Mouse (Mus musculus) hindbrain, embryonic 14.5 days (tissue): ENCODE data around the gene Tbc1d12. TPM values are rescaled to one million over a fixed set of nuclear protein-coding genes. Genes with fewer than 3 reads are reported as not detected.

Source experiments
- ATAC-seq: fragments of 200-750 bp; cut with Nextera tagmentation; 2 replicates; pipeline ENCODE4 v1.8.0; 2017; ENCODE audit warnings: moderate number of reproducible peaks, mild to moderate bottlenecking, moderate TSS enrichment, moderate library complexity; ENCODE audit not compliant: low FRiP score
- DNase-seq: peaks from one replicate; pipeline ENCODE4 v3.0.0-alpha.2; 2015; ENCODE audit warnings: low spot score
- H3K27ac ChIP-seq: fragments of 300-500 bp; sonication (generic); 2 replicates; pipeline ENCODE4 v1.5.1; 2014; ENCODE audit warnings: mild to moderate bottlenecking, moderate library complexity
- H3K27me3 ChIP-seq: fragments of 300-500 bp; sonication (generic); 2 replicates; pipeline ENCODE4 v1.6.1; 2014; ENCODE audit warnings: mild to moderate bottlenecking, low read length, mixed read lengths; ENCODE audit not compliant: control insufficient read depth, insufficient read depth
- H3K36me3 ChIP-seq: fragments of 300-500 bp; sonication (generic); replicated peaks from 2 replicates; pipeline ENCODE4 v1.6.1; 2014; ENCODE audit not compliant: control insufficient read depth, insufficient read depth
- H3K4me1 ChIP-seq: fragments of 300-500 bp; sonication (generic); replicated peaks from 2 replicates; pipeline ENCODE4 v1.6.1; 2014; ENCODE audit warnings: antibody characterized with exemption, low read length, mixed read lengths; ENCODE audit not compliant: control insufficient read depth, insufficient read depth
- H3K4me2 ChIP-seq: fragments of 300-500 bp; sonication (generic); replicated peaks from 2 replicates; pipeline ENCODE4 v1.6.1; 2014; ENCODE audit warnings: mild to moderate bottlenecking, moderate library complexity
- H3K4me3 ChIP-seq: fragments of 300-500 bp; sonication (generic); replicated peaks from 2 replicates; pipeline ENCODE4 v1.5.1; 2014; ENCODE audit warnings: mild to moderate bottlenecking, low read length
- H3K9ac ChIP-seq: fragments of 300-500 bp; sonication (generic); 2 replicates; pipeline ENCODE4 v1.6.1; 2014
- H3K9me3 ChIP-seq: fragments of 300-500 bp; sonication (generic); 2 replicates; pipeline ENCODE4 v1.6.1; 2016; ENCODE audit warnings: low read length; ENCODE audit not compliant: control insufficient read depth
- WGBS: fragments of 180-500 bp; shearing (Covaris S2); extraction: QIAGEN DNeasy Blood & Tissue Kit; methylation state at CpG from one replicate; pipeline ENCODE4 v1.1.7; 2014; 5-methylcytosine and 5-hydroxymethylcytosine counted together
- polyA plus RNA-seq: library from polyadenylated mRNA; unstranded; fragments of >200 nt; fragmentation: Nextera tagmentation; extraction: Ambion mirVana; gene quantifications from 2 replicates; pipeline ENCODE4 v1.2.1, GENCODE M21; 2014

The Tbc1d12 gene
- polyA plus RNA-seq, 1 experiment from 2014 or later, result 8.8 TPM

DNA sequence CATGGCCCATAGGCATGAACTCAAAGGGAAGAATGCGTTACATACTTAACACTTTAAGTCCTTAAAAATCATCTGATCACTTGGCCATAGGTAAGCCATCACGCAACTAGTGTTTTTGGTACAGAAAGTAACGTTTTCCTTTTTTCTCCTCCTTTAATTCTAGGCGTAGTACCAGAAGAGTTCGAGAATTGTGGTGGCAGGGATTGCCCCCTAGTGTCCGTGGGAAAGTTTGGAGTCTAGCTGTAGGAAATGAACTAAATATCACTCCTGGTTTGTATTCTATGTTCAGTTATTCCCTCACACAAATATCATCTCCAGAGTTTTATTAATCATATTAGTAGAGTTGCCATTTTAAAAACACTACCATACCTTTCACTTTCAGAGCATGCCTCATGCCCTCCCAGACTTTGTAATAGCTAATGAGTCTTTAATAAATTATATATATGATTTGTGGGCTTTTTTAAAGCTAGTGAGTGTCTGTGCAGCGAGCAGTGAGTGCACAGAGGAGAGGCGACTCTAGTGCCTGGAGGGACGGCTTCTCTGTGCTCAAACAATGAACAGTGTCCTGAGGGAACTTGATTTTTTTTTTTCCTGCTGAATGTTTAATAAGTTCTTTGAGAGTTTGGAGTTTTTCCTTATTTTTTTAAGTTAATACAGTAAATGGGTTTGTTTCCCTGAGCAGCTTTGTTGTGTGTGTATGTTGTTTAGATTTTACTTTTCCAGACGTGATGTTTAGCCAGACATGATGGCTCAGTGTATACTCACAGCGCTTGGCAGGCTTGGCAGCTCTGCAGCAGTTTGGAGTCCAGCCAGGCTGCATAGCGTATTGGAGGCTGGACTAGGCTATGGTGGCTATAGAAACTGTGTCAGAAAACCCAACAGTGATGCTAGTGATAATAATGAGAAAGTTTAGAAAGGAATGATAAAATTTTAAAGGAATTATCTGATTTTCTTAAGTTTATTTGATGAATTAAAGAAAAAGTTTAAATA, 65.1 kb downstream of the Tbc1d12 start:
- Histone ChIP-seq H3K36me3 (peaks cover 8% of the 10 kb centered on the region), H3K4me1 (no peaks in the 10 kb centered on the region), H3K27me3 (no peaks in the 10 kb centered on the region), H3K4me3 (no peak overlapping the region), H3K27ac (no peak overlapping the region), H3K9ac (no peak overlapping the region), H3K9me3 (no peaks in the 10 kb centered on the region), H3K4me2 (peak overlapping the region; percentile 7; the same call in 1 of the 2 replicates)
- 67% methylated on average over 12 of the region's 12 CpGs for WGBS
- ATAC-seq (peak; percentile 76; the same call in 1 of the 2 replicates), DNase-seq (peak; percentile 83)

DNA sequence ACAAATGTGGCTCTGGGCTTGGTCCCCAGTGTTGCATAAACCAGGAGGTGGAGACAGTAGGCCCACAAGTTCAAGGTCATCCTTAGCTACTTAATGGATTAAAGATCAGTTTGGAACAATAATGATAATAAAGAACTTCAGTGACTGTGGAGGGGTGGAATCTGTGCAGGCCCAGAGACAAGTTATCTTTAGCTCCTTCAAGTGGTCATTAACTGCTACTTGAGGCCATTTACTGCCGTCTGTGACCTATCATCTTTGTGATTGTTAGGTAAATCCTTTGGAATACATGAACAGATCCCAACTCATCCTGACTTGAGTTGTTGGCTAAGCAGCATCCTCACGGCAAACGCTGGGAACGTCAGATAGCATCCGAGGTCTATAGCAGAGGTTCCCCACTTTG, 66.1 kb downstream of the Tbc1d12 start:
- no peak for DNase-seq
- H3K36me3 ChIP-seq, result peaks cover 8% of the 10 kb centered on the region
- no peak overlapping the region for H3K4me2 ChIP-seq
- no peak overlapping the region for H3K4me3 ChIP-seq
- H3K27me3 ChIP-seq, result no peaks in the 10 kb centered on the region
- no peak overlapping the region for H3K27ac ChIP-seq
- no peaks in the 10 kb centered on the region for H3K4me1 ChIP-seq
- 96% methylated on average over 5 of the region's 5 CpGs for WGBS
- H3K9me3 ChIP-seq, result no peaks in the 10 kb centered on the region
- no peak for ATAC-seq
- no peak overlapping the region for H3K9ac ChIP-seq

DNA sequence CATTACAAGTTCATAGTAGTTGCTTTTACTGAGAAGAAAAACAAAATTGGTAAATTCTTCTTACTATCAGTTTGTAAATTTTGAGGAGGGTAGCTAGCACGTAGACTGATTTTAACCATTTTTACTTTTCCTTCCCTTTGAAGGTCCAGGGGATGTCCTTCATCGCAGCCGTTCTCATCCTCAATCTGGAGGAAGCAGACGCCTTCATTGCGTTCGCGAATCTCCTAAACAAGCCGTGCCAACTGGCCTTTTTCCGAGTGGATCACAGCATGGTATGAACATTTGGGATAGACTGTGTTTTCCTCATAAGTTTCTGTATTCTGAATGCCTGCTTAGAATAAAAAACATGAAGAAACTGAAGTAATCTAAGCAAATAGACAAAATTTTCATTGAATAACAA, 77.4 kb downstream of the Tbc1d12 start:
- Histone ChIP-seq H3K27ac (no peak overlapping the region), H3K9me3 (no peaks in the 10 kb centered on the region), H3K36me3 (peaks cover 55% of the 10 kb centered on the region), H3K27me3 (no peaks in the 10 kb centered on the region), H3K4me2 (no peak overlapping the region), H3K4me3 (no peak overlapping the region), H3K4me1 (no peaks in the 10 kb centered on the region), H3K9ac (no peak overlapping the region)
- DNase-seq, result no peak
- WGBS, result 97% methylated on average over 9 of the region's 9 CpGs
- ATAC-seq, result no peak

DNA sequence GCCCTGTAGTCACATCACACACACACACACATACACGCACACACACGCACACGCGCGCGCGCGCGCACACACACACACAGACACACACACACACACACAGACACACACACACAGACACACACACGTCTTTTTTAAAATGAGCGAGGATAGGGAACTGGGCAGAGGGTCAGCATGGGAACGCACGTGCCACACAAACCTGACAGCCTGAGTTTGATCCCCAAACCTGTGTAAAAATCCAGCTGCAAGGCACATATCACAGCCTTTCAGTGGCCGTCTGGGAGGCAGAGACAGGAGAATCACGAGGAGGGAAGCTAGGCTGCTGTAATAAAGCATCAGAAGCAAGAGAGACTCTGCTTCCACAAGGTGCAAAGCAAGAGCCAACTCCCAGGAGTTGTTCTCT, 78.5 kb downstream of the Tbc1d12 start:
- Histone ChIP-seq H3K9me3 (no peaks in the 10 kb centered on the region), H3K9ac (no peak overlapping the region), H3K27ac (no peak overlapping the region), H3K27me3 (no peaks in the 10 kb centered on the region), H3K4me2 (no peak overlapping the region), H3K4me1 (no peaks in the 10 kb centered on the region), H3K4me3 (no peak overlapping the region), H3K36me3 (peaks cover 59% of the 10 kb centered on the region)
- 89% methylated on average over 15 of the region's 15 CpGs for whole genome bisulfite sequencing
- DNase-seq (no peak), ATAC-seq (no peak)

DNA sequence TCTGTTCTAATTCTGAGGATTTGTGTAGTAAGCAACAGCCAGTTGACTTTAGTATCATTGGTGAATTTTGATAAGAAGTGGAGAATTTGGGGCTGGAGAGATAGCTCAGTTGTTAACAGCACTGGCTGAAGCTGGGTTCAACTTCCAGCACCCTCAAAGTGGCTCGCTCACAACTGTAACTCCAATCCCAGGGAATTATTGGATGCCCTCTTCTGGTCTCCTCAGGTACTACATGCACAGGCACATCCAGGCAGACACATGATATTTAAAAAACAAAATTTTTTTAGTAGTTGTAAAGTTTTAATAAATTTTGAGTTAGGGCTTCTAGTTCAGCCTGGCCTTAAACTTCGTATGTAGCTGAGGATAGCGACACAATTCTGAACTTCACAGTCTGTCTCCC, 79.3 kb downstream of the Tbc1d12 start:
- Histone ChIP-seq H3K4me2 (no peak overlapping the region), H3K27ac (no peak overlapping the region), H3K27me3 (no peaks in the 10 kb centered on the region), H3K36me3 (peaks cover 60% of the 10 kb centered on the region), H3K9ac (no peak overlapping the region), H3K4me1 (no peaks in the 10 kb centered on the region), H3K9me3 (no peaks in the 10 kb centered on the region), H3K4me3 (no peak overlapping the region)
- WGBS, result 47% methylated on average over 3 of the region's 3 CpGs
- DNase-seq (peak; percentile 72), ATAC-seq (no peak)

DNA sequence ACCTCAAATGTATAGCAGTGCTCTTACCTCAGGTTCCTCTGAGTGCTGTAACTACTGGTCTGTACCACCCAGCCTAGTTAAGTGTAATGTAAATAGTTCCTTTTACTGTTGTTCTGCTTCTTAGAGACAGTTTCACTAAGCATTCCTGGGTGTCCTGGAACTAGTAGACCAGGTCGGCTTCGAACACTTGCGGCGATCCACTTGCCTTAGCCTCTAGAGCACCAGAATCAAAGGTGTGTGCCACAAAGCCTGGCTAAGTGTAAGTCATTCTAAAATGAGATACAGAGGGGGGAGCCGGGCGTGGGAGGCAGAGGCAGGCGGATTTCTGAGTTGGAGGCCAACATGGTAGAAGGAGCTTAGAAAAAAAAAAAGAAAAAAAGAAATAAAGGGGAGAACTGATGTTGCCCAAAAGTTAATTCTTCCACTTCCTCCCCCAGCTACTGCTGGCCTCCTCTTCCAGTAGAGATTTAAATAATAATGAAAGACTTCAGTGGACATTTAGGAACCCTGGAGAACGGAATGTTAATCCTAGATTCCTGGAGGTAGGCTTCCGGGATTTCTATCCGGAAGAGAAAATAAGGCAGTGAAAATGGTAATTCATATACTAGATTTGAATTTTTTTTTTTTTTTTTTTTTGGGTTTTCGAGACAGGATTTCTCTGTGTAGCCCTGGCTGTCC, 92.2 kb downstream of the Tbc1d12 start:
- WGBS, result 94% methylated on average over 10 of the region's 11 CpGs
- H3K27ac ChIP-seq, result no peak overlapping the region
- H3K9ac ChIP-seq, result no peak overlapping the region
- H3K4me1 ChIP-seq, result peaks cover 14% of the 10 kb centered on the region; the same call in 1 of the 2 replicates
- no peak overlapping the region for H3K4me3 ChIP-seq
- H3K4me2 ChIP-seq, result no peak overlapping the region
- no peaks in the 10 kb centered on the region for H3K27me3 ChIP-seq
- DNase-seq (no peak), ATAC-seq (no peak)
- no peaks in the 10 kb centered on the region for H3K9me3 ChIP-seq
- H3K36me3 ChIP-seq, result no peaks in the 10 kb centered on the region

DNA sequence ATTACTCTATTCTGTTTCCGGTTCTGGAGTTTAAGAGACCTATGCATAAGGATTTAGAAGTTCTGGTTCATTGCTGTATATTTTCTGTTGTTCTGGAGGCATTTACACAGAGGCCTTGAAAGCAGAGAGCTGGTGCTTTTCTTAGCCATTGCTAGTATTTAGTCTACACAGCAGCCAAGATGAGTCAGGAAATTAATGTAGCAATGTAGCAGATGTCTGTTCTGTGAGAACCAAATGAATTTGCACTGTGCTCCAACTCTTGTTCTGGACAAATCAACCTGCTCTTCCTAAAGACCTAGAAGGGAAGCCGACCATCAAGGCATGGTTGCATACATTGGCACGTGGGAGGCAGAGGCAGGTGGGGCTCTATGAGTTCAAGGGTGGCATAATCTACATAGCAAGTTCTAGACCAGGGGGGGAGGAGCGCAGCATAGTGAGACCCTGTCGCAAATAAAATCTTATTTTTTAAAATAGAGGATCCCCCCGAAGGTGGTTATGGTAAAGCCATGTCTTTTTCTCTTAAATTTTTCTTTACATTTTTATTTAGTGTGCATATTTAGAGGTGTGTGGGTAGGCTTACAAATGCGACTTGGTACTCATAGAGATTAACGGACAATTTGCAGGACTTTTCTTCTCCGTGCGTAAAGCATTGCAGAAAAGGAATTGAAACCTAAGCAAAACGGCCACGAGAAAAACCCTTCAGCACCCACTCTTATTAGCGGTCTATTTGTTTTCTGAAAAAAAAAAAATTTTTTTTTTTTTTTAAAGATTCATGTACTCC, 93.3 kb downstream of the Tbc1d12 start:
- DNase-seq (peak; percentile 24), ATAC-seq (no peak)
- no peak overlapping the region for H3K27ac ChIP-seq
- H3K36me3 ChIP-seq, result no peaks in the 10 kb centered on the region
- H3K4me3 ChIP-seq, result peak overlapping the region; percentile 76
- peak overlapping the region; percentile 91 for H3K9ac ChIP-seq
- H3K27me3 ChIP-seq, result no peaks in the 10 kb centered on the region
- 74% methylated on average over 13 of the region's 13 CpGs for WGBS
- peaks cover 14% of the 10 kb centered on the region; the same call in 1 of the 2 replicates for H3K4me1 ChIP-seq
- peak overlapping the region; percentile 98 for H3K4me2 ChIP-seq
- no peaks in the 10 kb centered on the region for H3K9me3 ChIP-seq

DNA sequence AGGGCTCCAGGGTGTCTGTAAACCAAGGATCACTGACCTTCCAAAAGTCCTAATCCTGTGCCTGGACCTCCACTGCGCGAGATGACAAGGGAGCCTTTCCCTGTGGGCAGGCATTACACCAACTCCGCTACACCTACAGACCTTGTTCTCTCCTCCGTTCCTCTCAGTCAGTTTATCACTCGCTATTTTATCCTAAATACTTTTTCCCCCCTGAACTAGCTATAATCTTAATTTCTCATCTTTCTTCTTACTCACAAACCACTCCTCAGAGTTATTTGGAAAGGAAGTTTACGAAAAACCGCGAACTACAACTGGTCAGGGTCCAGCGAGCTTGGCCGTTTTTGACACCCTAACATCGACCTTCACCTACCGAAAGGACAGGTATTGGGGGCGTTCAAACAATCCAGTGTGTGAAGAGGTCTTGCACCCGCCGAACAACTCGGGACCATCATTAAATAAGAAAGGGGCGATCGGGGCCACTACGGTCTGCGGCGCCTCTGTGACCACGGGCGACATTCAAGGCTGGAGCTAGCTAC, 93.9 kb downstream of the Tbc1d12 start:
- Histone ChIP-seq H3K4me3 (peak overlapping the region; percentile 76), H3K27me3 (no peaks in the 10 kb centered on the region), H3K4me1 (peaks cover 14% of the 10 kb centered on the region; the same call in 1 of the 2 replicates), H3K27ac (peak overlapping the region; percentile 54; the same call in 1 of the 2 replicates), H3K9me3 (no peaks in the 10 kb centered on the region), H3K4me2 (peak overlapping the region; percentile 98), H3K36me3 (no peaks in the 10 kb centered on the region), H3K9ac (peak overlapping the region; percentile 91)
- WGBS, result 1% methylated on average over 23 of the region's 23 CpGs
- DNase-seq (peak; percentile 26), ATAC-seq (peak; percentile 46)
